Mouse (Mus musculus) limb, embryonic 10.5 days (tissue): ENCODE results near the gene Dglucy. TPM values are rescaled to one million over a fixed set of nuclear protein-coding genes. Genes with fewer than 3 reads are reported as not detected.
"Not testable (repeated sequence)": the region's sequence is repeated elsewhere in the genome, so short reads cannot be mapped to it uniquely, and the experiment has no call there.

Source experiments
- DNase-seq: peaks from one replicate; pipeline ENCODE4 v3.0.0-alpha.2; 2017; ENCODE audit warnings: low spot score
- H3K27ac ChIP-seq: fragments of 300-500 bp; sonication (generic); 2 replicates; pipeline ENCODE4 v1.5.1; 2016; ENCODE audit warnings: mild to moderate bottlenecking
- H3K27me3 ChIP-seq: fragments of 300-500 bp; sonication (generic); 2 replicates; pipeline ENCODE4 v1.6.1; 2016; ENCODE audit warnings: low read depth, mild to moderate bottlenecking; ENCODE audit not compliant: poor library complexity, severe bottlenecking
- H3K36me3 ChIP-seq: fragments of 300-500 bp; sonication (generic); 2 replicates; pipeline ENCODE4 v1.6.1; 2016; ENCODE audit warnings: mild to moderate bottlenecking, moderate library complexity
- H3K4me1 ChIP-seq: fragments of 300-500 bp; sonication (generic); 2 replicates; pipeline ENCODE4 v1.6.1; 2016
- H3K4me3 ChIP-seq: fragments of 300-500 bp; sonication (generic); 2 replicates; pipeline ENCODE4 v1.5.1; 2016; ENCODE audit warnings: mild to moderate bottlenecking, moderate library complexity
- H3K9me3 ChIP-seq: fragments of 300-500 bp; sonication (generic); replicated peaks from 2 replicates; pipeline ENCODE4 v1.6.1; 2016; ENCODE audit warnings: mild to moderate bottlenecking
- WGBS: fragments of 180-500 bp; shearing (Covaris S2); methylation state at CpG from one replicate; pipeline ENCODE4 v1.1.7; 2016; 5-methylcytosine and 5-hydroxymethylcytosine counted together
- polyA plus RNA-seq: library from polyadenylated mRNA; unstranded; fragments of >200 nt; fragmentation: Nextera tagmentation; extraction: Ambion mirVana; gene quantifications from 2 replicates; pipeline ENCODE4 v1.2.1, GENCODE M21; 2016

Gene Dglucy
- polyA plus RNA-seq, 1 experiment from 2014 or later = 0.41 TPM

GRCm38 (mm10) chr12:100789981-100790550 is 11.2 kb downstream of the Dglucy start:
- no peak for DNase-seq
- Histone ChIP-seq H3K36me3 (no peaks in the 10 kb centered on the region), H3K27ac (no peak overlapping the region), H3K4me3 (no peak overlapping the region), H3K27me3 (no peaks in the 10 kb centered on the region), H3K4me1 (peaks cover 4% of the 10 kb centered on the region; the same call in 1 of the 2 replicates), H3K9me3 (no peaks in the 10 kb centered on the region)
- 49% methylated on average over 3 of the region's 3 CpGs for WGBS

- 90% methylated on average over 6 of the region's 6 CpGs for WGBS
- Histone ChIP-seq H3K4me3 (no peak overlapping the region), H3K4me1 (peaks cover 4% of the 10 kb centered on the region; the same call in 1 of the 2 replicates), H3K9me3 (no peaks in the 10 kb centered on the region), H3K27ac (no peak overlapping the region), H3K27me3 (no peaks in the 10 kb centered on the region), H3K36me3 (no peaks in the 10 kb centered on the region)
- DNase-seq = no peak
These were observed 12.6 kb downstream of the Dglucy start for GRCm38 (mm10) chr12:100791425-100791824.

GRCm38 (mm10) chr12:100794450-100795230 is 15.8 kb downstream of the Dglucy start:
- Histone ChIP-seq H3K36me3 (no peaks in the 10 kb centered on the region), H3K4me3 (no peak overlapping the region), H3K4me1 (peaks cover 4% of the 10 kb centered on the region; the same call in 1 of the 2 replicates), H3K9me3 (no peaks in the 10 kb centered on the region), H3K27ac (no peak overlapping the region), H3K27me3 (no peaks in the 10 kb centered on the region)
- WGBS = 67% methylated on average over 7 of the region's 7 CpGs
- no peak for DNase-seq

GRCm38 (mm10) chr12:100795390-100796036 is 16.7 kb downstream of the Dglucy start:
- no peak for DNase-seq
- H3K27ac ChIP-seq = no peak overlapping the region

GRCm38 (mm10) chr12:100803391-100803790 is 24.5 kb downstream of the Dglucy start:
- WGBS = 93% methylated on average over 19 of the region's 19 CpGs
- not testable (repeated sequence) for H3K36me3 ChIP-seq, H3K4me3 ChIP-seq, H3K27ac ChIP-seq, DNase-seq, H3K4me1 ChIP-seq, H3K27me3 ChIP-seq, H3K9me3 ChIP-seq

More at GRCm38 (mm10) chr12:100795390-100796036, 16.7 kb downstream of the Dglucy start:
- Histone ChIP-seq H3K9me3 (no peaks in the 10 kb centered on the region), H3K36me3 (no peaks in the 10 kb centered on the region), H3K27me3 (no peaks in the 10 kb centered on the region), H3K4me1 (no peaks in the 10 kb centered on the region), H3K4me3 (no peak overlapping the region)
- 84% methylated on average over 7 of the region's 7 CpGs for WGBS

- Histone ChIP-seq H3K9me3 (no peaks in the 10 kb centered on the region), H3K4me3 (no peak overlapping the region), H3K27me3 (no peaks in the 10 kb centered on the region), H3K27ac (no peak overlapping the region), H3K4me1 (no peaks in the 10 kb centered on the region), H3K36me3 (no peaks in the 10 kb centered on the region)
- no peak for DNase-seq
- 87% methylated on average over 7 of the region's 7 CpGs for WGBS
These were observed 28.4 kb downstream of the Dglucy start for GRCm38 (mm10) chr12:100807280-100807679.

GRCm38 (mm10) chr12:100808609-100809280 is 29.9 kb downstream of the Dglucy start:
- Histone ChIP-seq H3K4me3 (no peak overlapping the region), H3K27me3 (no peaks in the 10 kb centered on the region), H3K9me3 (no peaks in the 10 kb centered on the region), H3K27ac (no peak overlapping the region), H3K36me3 (no peaks in the 10 kb centered on the region), H3K4me1 (no peaks in the 10 kb centered on the region)
- DNase-seq = no peak
- 60% methylated on average over 13 of the region's 13 CpGs for WGBS

GRCm38 (mm10) chr12:100810542-100810941 is 31.7 kb downstream of the Dglucy start:
- H3K4me1 ChIP-seq = no peaks in the 10 kb centered on the region
- no peaks in the 10 kb centered on the region for H3K36me3 ChIP-seq
- no peak for DNase-seq
- H3K9me3 ChIP-seq = no peaks in the 10 kb centered on the region
- WGBS = 93% methylated on average over 11 of the region's 11 CpGs
- H3K27ac ChIP-seq = no peak overlapping the region
- no peaks in the 10 kb centered on the region for H3K27me3 ChIP-seq
- H3K4me3 ChIP-seq = no peak overlapping the region

GRCm38 (mm10) chr12:100813901-100814300 is 35.0 kb downstream of the Dglucy start:
- H3K27ac ChIP-seq = no peak overlapping the region
- H3K9me3 ChIP-seq = no peaks in the 10 kb centered on the region
- no peaks in the 10 kb centered on the region for H3K36me3 ChIP-seq
- H3K4me1 ChIP-seq = no peaks in the 10 kb centered on the region
- 94% methylated on average over 2 of the region's 2 CpGs for WGBS
- DNase-seq = no peak
- no peaks in the 10 kb centered on the region for H3K27me3 ChIP-seq
- H3K4me3 ChIP-seq = no peak overlapping the region

GRCm38 (mm10) chr12:100814671-100815070 is 35.8 kb downstream of the Dglucy start:
- H3K36me3 ChIP-seq = no peaks in the 10 kb centered on the region
- no peak overlapping the region for H3K27ac ChIP-seq
- DNase-seq = no peak
- H3K9me3 ChIP-seq = no peaks in the 10 kb centered on the region
- 87% methylated on average over 3 of the region's 3 CpGs for WGBS
- no peak overlapping the region for H3K4me3 ChIP-seq
- no peaks in the 10 kb centered on the region for H3K27me3 ChIP-seq
- no peaks in the 10 kb centered on the region for H3K4me1 ChIP-seq

GRCm38 (mm10) chr12:100816906-100817305 is 38.0 kb downstream of the Dglucy start:
- no peak for DNase-seq
- Histone ChIP-seq H3K4me3 (no peak overlapping the region), H3K36me3 (no peaks in the 10 kb centered on the region), H3K4me1 (no peaks in the 10 kb centered on the region), H3K27me3 (no peaks in the 10 kb centered on the region), H3K27ac (no peak overlapping the region), H3K9me3 (no peaks in the 10 kb centered on the region)
- WGBS = 93% methylated on average over 5 of the region's 5 CpGs

- Histone ChIP-seq H3K27ac (no peak overlapping the region), H3K4me1 (no peaks in the 10 kb centered on the region), H3K4me3 (no peak overlapping the region), H3K27me3 (no peaks in the 10 kb centered on the region), H3K9me3 (no peaks in the 10 kb centered on the region), H3K36me3 (no peaks in the 10 kb centered on the region)
- DNase-seq = no peak
These were observed 41.1 kb downstream of the Dglucy start for GRCm38 (mm10) chr12:100819965-100820364.

- no peaks in the 10 kb centered on the region for H3K9me3 ChIP-seq
- H3K36me3 ChIP-seq = no peaks in the 10 kb centered on the region
- no peak overlapping the region for H3K4me3 ChIP-seq
- no peaks in the 10 kb centered on the region for H3K27me3 ChIP-seq
- 85% methylated on average over 2 of the region's 2 CpGs for WGBS
- no peak for DNase-seq
- no peak overlapping the region for H3K27ac ChIP-seq
- no peaks in the 10 kb centered on the region for H3K4me1 ChIP-seq
These were observed 52.2 kb downstream of the Dglucy start for GRCm38 (mm10) chr12:100831021-100831420.
